Mouse (Mus musculus): ENCODE results near the gene Ldlrad1.
A peak's percentile ranks its signal among the peaks of the same experiment; 100 is the strongest.

Ldlrad1 gene

GRCm38 (mm10) chr4:107211465-107211864, 2.5 kb downstream of the Ldlrad1 start:
- no peak for DNase-seq (ENCODE audit: low read depth, low spot score)

DNA sequence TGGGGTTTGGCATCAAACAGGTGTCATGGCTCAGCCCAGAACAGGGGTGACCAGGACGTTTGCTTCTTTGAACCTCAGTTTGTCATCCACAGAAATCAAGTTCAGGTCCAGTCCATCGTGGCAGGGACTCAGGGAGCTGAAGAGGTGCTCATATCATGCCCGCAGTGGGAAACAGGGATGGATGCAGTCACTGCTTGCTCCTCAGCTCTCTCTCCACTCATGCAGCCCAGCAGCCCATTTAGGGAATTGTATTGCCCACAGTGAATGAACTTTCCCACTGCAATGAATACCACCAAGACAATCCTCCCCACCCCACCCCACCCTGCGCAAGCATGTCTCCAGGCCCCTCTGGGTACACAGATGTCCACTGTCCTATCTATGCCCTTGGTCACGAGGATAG, 3.0 kb downstream of the Ldlrad1 start:
- DNase-seq (ENCODE audit: low read depth, low spot score), result no peak

GRCm38 (mm10) chr4:107213279-107214011, 4.5 kb downstream of the Ldlrad1 start:
- DNase-seq (ENCODE audit: low read depth, low spot score), result no peak

- no peak for DNase-seq (ENCODE audit: low read depth, low spot score)
Measured at GRCm38 (mm10) chr4:107217574-107217973, 8.6 kb downstream of the Ldlrad1 start.

GRCm38 (mm10) chr4:107221524-107221923, 12.5 kb downstream of the Ldlrad1 start:
- no peak for DNase-seq (ENCODE audit: low read depth, low spot score)

- DNase-seq (ENCODE audit: low read depth, low spot score), result no peak
Measured at GRCm38 (mm10) chr4:107223225-107224204, 14.5 kb downstream of the Ldlrad1 start.

DNA sequence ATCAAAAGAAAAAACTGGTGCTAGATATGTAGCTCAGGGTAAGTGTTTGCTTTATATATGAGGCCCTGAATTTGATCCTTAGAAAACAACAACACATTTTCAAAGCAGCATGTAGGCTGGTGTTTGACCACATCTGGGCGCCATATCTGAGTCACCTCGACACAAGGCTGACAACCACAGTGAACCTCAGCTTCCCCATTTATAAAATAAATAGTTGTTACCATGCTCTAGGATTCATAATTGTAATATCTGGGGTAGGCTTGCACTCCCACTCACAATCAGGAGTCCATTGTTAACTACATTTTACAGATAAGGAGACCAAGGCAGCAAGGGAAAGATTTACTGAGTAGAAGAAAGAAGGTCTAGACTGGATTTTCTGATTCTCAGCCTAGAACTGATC, 17.3 kb downstream of the Ldlrad1 start:
- no peak for DNase-seq (ENCODE audit: low read depth, low spot score)

GRCm38 (mm10) chr4:107232219-107232618, 23.2 kb downstream of the Ldlrad1 start:
- DNase-seq (ENCODE audit: low read depth, low spot score), result no peak

GRCm38 (mm10) chr4:107238253-107238652, 29.3 kb downstream of the Ldlrad1 start:
- no peak for DNase-seq (ENCODE audit: low read depth, low spot score)

- no peak for DNase-seq (ENCODE audit: low read depth, low spot score)
Measured at GRCm38 (mm10) chr4:107240196-107240595, 31.2 kb downstream of the Ldlrad1 start.

DNA sequence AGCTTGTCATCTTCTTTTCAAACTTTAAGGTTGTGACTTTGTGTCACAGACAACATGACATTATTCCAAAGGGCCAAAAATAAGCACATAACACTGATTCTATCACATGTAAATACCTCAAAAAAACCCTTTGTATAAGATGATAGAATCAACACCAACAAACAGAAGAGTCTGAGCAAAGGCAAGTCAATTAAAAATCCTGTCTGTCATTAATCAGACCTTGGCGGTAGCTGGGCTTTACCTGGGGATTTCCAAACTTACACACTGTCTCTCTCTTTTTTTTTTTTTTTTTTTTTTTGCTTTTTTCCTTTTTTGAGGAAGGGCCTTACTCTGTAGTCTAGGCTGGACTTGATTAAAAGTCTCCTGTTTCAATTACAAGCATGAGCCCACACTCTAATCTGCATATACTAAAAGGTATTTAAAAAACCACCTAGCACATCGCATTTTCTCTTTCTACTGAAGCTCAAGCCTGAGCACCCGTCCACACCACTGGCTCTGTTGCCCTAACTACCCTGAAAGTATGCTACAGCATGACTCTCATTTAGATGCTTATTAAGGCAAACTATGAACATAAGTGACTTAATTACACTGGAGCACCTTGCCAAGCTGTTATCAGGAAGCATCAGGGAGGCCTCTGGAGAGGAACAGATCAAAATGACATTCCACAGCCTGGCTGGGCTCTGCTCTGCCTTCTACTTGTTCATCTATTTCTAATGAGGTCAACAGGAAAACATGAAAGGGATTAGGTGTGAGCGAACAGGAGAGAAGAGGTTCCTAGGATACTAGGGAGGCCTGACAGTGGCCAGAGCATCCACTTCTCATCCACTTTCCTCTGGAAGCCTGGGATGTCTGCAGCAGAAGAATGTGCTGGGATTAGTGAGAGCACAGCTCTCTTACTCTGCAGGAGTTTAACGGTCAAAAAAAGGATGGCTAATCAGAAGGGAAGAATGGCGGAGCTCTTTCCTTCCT, 34.7 kb downstream of the Ldlrad1 start:
- DNase-seq (ENCODE audit: low read depth, low spot score), result no peak

DNA sequence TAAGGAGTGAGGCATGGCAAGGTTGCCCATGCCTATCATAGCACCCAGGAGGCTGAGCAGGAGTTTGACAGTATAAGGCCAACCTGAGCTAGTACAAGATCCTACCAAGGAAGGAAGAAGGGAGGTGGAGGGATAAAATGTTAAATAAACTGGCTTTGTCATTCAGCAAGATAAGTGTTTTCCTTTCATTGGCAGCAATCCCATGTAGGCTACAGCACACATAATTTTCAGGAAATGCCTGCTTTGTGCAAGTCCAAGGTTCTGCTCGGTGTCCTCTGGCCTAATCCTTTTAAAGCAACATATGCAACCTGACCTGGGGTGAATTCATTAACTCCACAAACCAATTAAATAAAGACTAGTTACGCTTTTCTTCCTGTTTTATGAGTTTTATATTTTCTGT, 36.4 kb downstream of the Ldlrad1 start:
- DNase-seq (ENCODE audit: low read depth, low spot score), result no peak

DNA sequence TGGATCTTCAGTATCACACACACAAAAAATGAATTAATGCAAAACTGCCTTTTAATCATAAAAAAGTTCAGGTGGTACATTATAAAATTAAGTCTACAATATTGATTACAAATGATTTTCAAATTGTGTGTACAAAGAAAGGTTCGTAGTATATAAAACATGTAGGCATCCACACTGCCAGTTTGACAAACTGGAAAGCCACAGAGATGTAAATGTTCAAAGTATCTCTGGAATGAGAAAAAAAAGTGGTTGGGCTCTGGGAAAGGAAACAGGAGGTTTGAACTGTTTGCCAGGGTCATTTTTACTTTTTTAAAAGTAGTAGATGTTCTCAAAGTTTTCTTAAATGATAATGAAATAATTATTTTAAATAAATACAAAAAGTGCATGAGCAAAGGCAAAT, 37.1 kb downstream of the Ldlrad1 start:
- no peak for DNase-seq (ENCODE audit: low read depth, low spot score)

- no peak for DNase-seq (ENCODE audit: low read depth, low spot score)
Measured at GRCm38 (mm10) chr4:107247110-107247509, 38.1 kb downstream of the Ldlrad1 start.

DNA sequence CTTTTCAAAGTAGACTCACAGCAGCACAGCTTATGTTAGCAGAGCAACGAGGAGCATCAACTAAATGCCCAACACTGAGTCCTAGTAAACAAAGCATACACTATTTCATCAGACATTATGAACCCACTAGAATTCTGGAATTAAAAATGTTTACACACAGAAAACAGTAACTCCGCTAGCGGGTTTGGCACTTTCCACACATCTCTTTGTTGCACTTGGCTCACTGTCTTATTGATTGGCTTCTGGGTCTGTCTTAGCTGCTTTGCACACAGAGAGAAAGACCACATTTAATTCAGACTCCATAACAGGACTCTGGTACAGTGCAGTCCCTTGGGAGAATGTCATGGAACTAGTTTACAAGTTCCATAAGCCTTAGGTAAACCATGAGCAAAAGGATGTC, 39.1 kb downstream of the Ldlrad1 start:
- DNase-seq (ENCODE audit: low read depth, low spot score), result no peak

- no peak for DNase-seq (ENCODE audit: low read depth, low spot score)
Measured at GRCm38 (mm10) chr4:107249471-107249870, 40.5 kb downstream of the Ldlrad1 start.

GRCm38 (mm10) chr4:107250494-107250893, 41.5 kb downstream of the Ldlrad1 start:
- peak; percentile 52 for DNase-seq (ENCODE audit: low read depth, low spot score)

DNA sequence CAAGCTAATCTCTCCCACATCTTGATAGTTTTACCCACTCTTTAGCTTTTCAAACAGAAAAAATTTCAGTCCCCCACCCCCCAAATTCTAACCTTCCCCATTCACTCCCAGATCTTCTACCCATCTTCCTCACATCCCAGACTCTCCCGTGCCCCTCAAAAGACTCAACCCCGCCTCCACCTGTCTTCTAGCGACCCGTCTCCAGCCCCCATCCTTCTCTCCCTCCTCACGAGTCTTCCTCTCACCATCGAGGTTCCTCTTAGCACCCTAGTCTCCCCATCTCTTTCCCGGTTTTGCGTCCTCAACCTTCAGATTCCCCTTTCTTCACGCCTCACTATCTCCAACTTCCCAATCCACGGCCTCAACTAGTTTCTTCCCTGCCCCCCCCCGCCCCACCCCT, 43.5 kb downstream of the Ldlrad1 start:
- no peak for DNase-seq (ENCODE audit: low read depth, low spot score)

- peak; percentile 97 for DNase-seq (ENCODE audit: low read depth, low spot score)
Measured at GRCm38 (mm10) chr4:107253125-107254091, 44.4 kb downstream of the Ldlrad1 start, which contains the start of the genes Lrrc42 and Hspb11. Lrrc42 (minus strand) TSS chr4:107253532. Hspb11 (plus strand) TSS chr4:107253593.

DNA sequence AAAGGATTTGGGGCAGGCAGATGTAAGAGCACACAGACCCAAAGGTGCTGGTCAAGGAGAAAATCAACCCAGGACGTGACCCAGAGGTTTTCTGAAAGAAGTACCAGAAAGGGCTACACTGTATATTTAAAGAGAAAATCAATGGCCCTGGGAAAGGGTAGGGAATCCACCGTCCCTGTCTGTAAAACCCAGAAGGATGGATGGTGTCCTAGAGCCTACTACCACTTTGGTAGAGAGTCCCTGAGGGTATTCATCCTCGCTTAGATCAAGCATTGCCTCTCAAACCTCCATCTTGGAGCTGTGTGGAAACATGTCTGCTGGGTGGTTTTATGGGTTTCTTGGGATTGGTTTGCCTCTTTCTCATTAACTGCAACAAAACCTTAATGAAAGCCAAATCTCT, 45.4 kb downstream of the Ldlrad1 start:
- DNase-seq (ENCODE audit: low read depth, low spot score), result no peak

Data from mesoderm, embryonic 11.5 days (tissue).